Mouse (Mus musculus): Measurements from ENCODE around the gene Wwox. TPM values are rescaled to one million over a fixed set of nuclear protein-coding genes. Genes with fewer than 3 reads are reported as not detected.

Gene Wwox
- 23.5 and 26.2 TPM in 2 replicates for polyA plus RNA-seq (2021; fragmentation: Nextera tagmentation)
- long read RNA-seq, experiment 1, partial matches to known transcripts, result 1 of 32 reads
- long read RNA-seq, experiment 1, other reads (novel, unspliced or antisense), result 30 of 32 reads
- long read RNA-seq, experiment 2, partial matches to known transcripts, result 0 of 33 reads
- long read RNA-seq, experiment 2, other reads (novel, unspliced or antisense), result 33 of 33 reads

DNA sequence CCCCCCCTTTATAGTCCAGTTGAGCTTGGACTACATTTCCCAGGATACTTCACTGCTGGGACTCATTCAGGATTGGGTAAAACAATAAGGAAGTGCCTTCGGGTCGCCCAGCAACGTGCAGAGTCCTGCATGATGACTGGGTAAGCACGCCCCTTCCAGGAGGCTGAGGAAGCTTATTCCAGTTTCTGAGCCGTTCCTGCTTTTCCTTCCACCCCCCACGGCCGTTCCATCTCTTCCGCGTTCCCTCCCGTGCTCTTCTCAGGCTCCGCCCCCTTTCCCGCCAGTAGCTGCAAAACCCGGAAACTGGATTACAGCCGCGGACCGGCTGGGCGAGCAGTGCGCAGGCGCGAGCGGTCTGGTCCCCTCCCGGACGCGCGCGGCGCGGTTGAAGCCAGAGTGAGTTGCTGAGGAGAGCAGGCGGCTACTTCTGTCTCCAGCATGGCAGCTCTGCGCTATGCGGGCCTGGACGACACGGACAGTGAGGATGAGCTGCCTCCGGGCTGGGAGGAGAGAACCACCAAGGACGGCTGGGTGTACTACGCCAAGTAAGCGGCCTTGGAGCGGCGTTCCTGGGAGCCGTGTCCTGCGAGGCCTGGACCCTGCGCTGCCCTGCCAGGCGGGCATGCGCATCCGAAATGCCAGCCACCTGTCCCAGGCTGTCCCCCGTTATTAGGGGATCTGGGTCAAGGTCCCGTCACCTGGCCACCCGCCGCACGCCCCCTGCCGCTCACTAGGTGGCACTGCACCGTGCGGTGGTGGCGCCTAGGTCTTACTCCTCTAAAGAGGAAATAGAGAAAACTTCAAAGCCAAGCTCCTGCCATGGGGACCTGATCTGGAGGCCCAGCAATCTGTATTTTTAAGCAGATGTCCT, at the start of gene Wwox:
Gene Wwox (plus strand): TSS at position 322 of the 871 bp plus-strand sequence.

DNA sequence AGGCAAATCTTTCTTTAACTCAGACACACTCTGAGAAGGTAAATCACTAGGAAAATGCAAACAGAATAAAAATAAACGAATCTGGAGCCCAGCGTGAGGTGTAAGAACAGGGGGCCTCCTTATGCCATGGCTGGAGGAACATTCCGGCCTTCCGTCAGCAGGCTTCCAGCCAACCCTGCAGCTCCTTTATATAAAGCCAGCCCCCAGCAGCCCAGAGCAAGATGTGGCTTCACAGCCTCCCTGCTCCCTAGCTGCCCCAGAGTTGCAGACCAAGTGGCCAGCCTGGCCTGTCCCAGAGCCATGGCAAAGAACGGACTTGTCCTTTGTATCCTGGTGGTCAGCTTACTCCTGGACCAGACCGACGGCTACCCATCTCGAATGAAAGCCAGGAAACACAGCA, 21.7 kb upstream of the Wwox start, which contains the start of gene Clec3a:
Gene Clec3a (plus strand): TSS at position 301 of the 400 bp plus-strand sequence.

Other genes starting within 250 kb of the Wwox start
- gene Vat1l, start 234.0 kb upstream of the Wwox start, polyA plus RNA-seq (2021; fragmentation: Nextera tagmentation), result 10.9 and 16.6 TPM in 2 replicates
- gene Clec3a, start 21.6 kb upstream of the Wwox start, polyA plus RNA-seq (2021; fragmentation: Nextera tagmentation), result not detected in 2 replicates

All from left cerebral cortex, adult 6 months (tissue).